Mouse (Mus musculus) heart, embryonic 16.5 days (tissue): ENCODE data around the gene Cyth2. TPM values are rescaled to one million over a fixed set of nuclear protein-coding genes. Genes with fewer than 3 reads are reported as not detected.
A peak's percentile ranks its signal among the peaks of the same experiment; 100 is the strongest.

Source experiments
- ATAC-seq: fragments of 200-750 bp; cut with Nextera tagmentation; replicated peaks from 2 replicates; pipeline ENCODE4 v1.8.0; 2017; ENCODE audit warnings: moderate number of reproducible peaks; ENCODE audit not compliant: insufficient read depth, low FRiP score; ENCODE audit errors: extremely low read depth
- H3K27ac ChIP-seq: fragments of 300-500 bp; sonication (generic); 2 replicates; pipeline ENCODE4 v1.5.1; 2014; ENCODE audit warnings: mild to moderate bottlenecking, low read length, control low read depth, moderate library complexity
- H3K27me3 ChIP-seq: fragments of 300-500 bp; sonication (generic); 2 replicates; pipeline ENCODE4 v1.6.1; 2014; ENCODE audit warnings: low read length, mixed read lengths; ENCODE audit not compliant: control insufficient read depth, insufficient read depth
- H3K36me3 ChIP-seq: fragments of 300-500 bp; sonication (generic); 2 replicates; pipeline ENCODE4 v1.6.1; 2014; ENCODE audit not compliant: control insufficient read depth, insufficient read depth
- H3K4me1 ChIP-seq: fragments of 300-500 bp; sonication (generic); 2 replicates; pipeline ENCODE4 v1.6.1; 2014; ENCODE audit warnings: low read length, mixed read lengths; ENCODE audit not compliant: control insufficient read depth, insufficient read depth
- H3K4me2 ChIP-seq: fragments of 300-500 bp; sonication (generic); 2 replicates; pipeline ENCODE4 v1.6.1; 2014; ENCODE audit warnings: low read depth, mild to moderate bottlenecking, control low read depth, low read length
- H3K4me3 ChIP-seq: fragments of 300-500 bp; sonication (generic); 2 replicates; pipeline ENCODE4 v1.5.1; 2014; ENCODE audit warnings: mild to moderate bottlenecking, control low read depth, low read length
- H3K9ac ChIP-seq: fragments of 300-500 bp; sonication (generic); 2 replicates; pipeline ENCODE4 v1.6.1; 2014; ENCODE audit warnings: low read length, control low read depth
- H3K9me3 ChIP-seq: fragments of 300-500 bp; sonication (generic); replicated peaks from 2 replicates; pipeline ENCODE4 v1.6.1; 2016; ENCODE audit warnings: low read length; ENCODE audit not compliant: control insufficient read depth
- WGBS: fragments of 180-500 bp; shearing (Covaris S2); extraction: QIAGEN DNeasy Blood & Tissue Kit; methylation state at CpG from one replicate; pipeline ENCODE4 v1.1.7; 2014; 5-methylcytosine and 5-hydroxymethylcytosine counted together
- polyA plus RNA-seq: library from polyadenylated mRNA; unstranded; fragments of >200 nt; fragmentation: Nextera tagmentation; extraction: Ambion mirVana; gene quantifications from 2 replicates; pipeline ENCODE4 v1.2.1, GENCODE M21; 2015

Gene Cyth2
- polyA plus RNA-seq, 1 experiment from 2014 or later, result 90.8 TPM

DNA sequence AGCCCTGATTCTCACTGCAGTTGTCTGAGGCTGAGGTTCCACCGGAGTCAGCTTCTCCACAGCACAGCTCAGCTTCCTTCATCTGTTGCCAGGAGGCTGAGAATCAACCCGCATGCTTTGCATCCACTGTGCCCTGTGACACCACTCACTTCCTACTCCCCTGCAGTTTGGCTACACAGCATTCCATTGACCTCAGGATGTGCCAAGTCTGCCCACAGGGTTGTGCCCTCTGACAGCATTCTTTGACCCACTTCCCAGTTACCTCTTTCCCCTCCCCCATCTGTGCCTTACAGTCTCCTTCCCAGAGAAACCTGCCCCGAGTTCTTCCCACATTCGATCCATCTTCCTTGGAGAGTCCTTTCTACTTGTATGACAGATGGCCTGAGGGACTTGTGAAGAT is 32.1 kb downstream of the Cyth2 start:
- Histone ChIP-seq H3K9me3 (no peaks in the 10 kb centered on the region), H3K4me1 (peaks cover 8% of the 10 kb centered on the region), H3K4me2 (no peak overlapping the region), H3K9ac (no peak overlapping the region), H3K27ac (no peak overlapping the region), H3K4me3 (no peak overlapping the region), H3K36me3 (no peaks in the 10 kb centered on the region), H3K27me3 (peaks cover 38% of the 10 kb centered on the region)
- WGBS, result 46% methylated on average over 4 of the region's 4 CpGs
- ATAC-seq, result no peak

DNA sequence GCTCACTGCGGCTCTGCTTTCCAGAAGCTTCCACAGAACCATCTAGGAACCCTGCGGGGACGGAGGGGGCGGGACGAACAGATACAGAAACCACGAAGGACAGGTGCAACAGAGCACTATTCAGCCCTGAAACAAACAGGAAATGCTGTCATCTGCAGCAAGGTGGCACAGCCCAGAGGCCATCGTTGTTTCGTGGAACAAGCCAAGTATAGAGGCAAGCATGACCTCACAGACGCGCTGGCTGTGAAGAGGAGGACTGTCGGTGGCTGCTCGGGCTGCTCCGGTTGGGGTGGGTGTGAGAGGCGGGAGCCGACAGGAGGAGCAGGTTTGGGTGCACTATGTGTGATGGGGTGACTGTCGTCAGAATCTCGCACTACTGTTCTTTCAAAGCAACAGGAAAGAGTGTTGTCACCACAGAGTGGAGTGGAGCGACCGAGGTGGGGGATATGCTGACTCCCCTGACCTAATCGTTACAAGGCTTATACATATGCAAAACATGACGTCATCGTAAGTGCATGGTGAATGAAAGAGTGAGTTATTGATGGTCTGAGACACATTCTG is 35.2 kb downstream of the Cyth2 start:
- Histone ChIP-seq H3K4me1 (peaks cover 5% of the 10 kb centered on the region), H3K27ac (no peak overlapping the region), H3K36me3 (no peaks in the 10 kb centered on the region), H3K4me2 (peak overlapping the region; percentile 43), H3K4me3 (peak overlapping the region; percentile 2; the same call in 1 of the 2 replicates), H3K27me3 (peaks cover 10% of the 10 kb centered on the region), H3K9me3 (no peaks in the 10 kb centered on the region), H3K9ac (peak overlapping the region; percentile 10; the same call in 1 of the 2 replicates)
- WGBS, result 15% methylated on average over 22 of the region's 22 CpGs
- peak; percentile 29 for ATAC-seq

- ATAC-seq, result no peak
- Histone ChIP-seq H3K9me3 (no peaks in the 10 kb centered on the region), H3K27me3 (0 out of 2 replicates have a peak, but pooled peaks cover 3% of the 10 kb centered on the region), H3K9ac (no peak overlapping the region), H3K4me3 (no peak overlapping the region), H3K4me2 (no peak overlapping the region), H3K36me3 (no peaks in the 10 kb centered on the region), H3K4me1 (no peaks in the 10 kb centered on the region), H3K27ac (no peak overlapping the region)
- 51% methylated on average over 7 of the region's 7 CpGs for WGBS
These were observed 39.1 kb downstream of the Cyth2 start for GRCm38 (mm10) chr7:45775237-45775636.

- Histone ChIP-seq H3K4me2 (no peak overlapping the region), H3K27ac (no peak overlapping the region), H3K9ac (no peak overlapping the region), H3K4me1 (no peaks in the 10 kb centered on the region), H3K9me3 (peaks cover 4% of the 10 kb centered on the region; the same call in 1 of the 2 replicates), H3K27me3 (0 out of 2 replicates have a peak, but pooled peaks cover 3% of the 10 kb centered on the region), H3K4me3 (no peak overlapping the region), H3K36me3 (no peaks in the 10 kb centered on the region)
- WGBS, result 65% methylated on average over 4 of the region's 4 CpGs
- ATAC-seq, result no peak
These were observed 43.3 kb downstream of the Cyth2 start for GRCm38 (mm10) chr7:45771101-45771500.

- Histone ChIP-seq H3K9ac (no peak overlapping the region), H3K27ac (no peak overlapping the region), H3K36me3 (no peaks in the 10 kb centered on the region), H3K4me2 (no peak overlapping the region), H3K27me3 (0 out of 2 replicates have a peak, but pooled peaks cover 3% of the 10 kb centered on the region), H3K4me1 (no peaks in the 10 kb centered on the region), H3K4me3 (no peak overlapping the region), H3K9me3 (peaks cover 4% of the 10 kb centered on the region; the same call in 1 of the 2 replicates)
- WGBS, result 57% methylated on average over 8 of the region's 8 CpGs
- no peak for ATAC-seq
These were observed 43.8 kb downstream of the Cyth2 start for GRCm38 (mm10) chr7:45770427-45771082.

DNA sequence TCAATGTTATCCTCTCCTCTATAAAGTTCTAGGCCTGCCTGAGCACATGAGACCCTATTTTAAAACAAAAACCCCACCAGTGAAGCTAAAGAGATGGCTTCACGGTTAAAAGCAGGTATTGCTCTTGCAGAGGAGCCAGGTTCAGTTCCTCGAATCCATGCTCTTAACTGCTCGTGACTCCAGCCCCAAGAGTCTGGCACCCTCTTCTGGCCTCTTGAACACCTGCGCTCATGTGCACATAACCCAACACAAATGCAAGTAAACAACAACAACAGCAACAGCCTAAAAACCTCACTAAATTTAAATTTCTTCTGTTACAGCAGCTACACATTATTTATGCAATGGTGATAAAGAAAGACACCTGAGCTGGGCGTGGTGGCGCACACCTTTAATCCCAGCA is 46.9 kb downstream of the Cyth2 start:
- Histone ChIP-seq H3K27me3 (no peaks in the 10 kb centered on the region), H3K36me3 (no peaks in the 10 kb centered on the region), H3K27ac (no peak overlapping the region), H3K9me3 (peaks cover 4% of the 10 kb centered on the region; the same call in 1 of the 2 replicates), H3K9ac (no peak overlapping the region), H3K4me2 (no peak overlapping the region), H3K4me3 (no peak overlapping the region), H3K4me1 (no peaks in the 10 kb centered on the region)
- ATAC-seq, result no peak
- WGBS, result 90% methylated on average over 6 of the region's 6 CpGs

DNA sequence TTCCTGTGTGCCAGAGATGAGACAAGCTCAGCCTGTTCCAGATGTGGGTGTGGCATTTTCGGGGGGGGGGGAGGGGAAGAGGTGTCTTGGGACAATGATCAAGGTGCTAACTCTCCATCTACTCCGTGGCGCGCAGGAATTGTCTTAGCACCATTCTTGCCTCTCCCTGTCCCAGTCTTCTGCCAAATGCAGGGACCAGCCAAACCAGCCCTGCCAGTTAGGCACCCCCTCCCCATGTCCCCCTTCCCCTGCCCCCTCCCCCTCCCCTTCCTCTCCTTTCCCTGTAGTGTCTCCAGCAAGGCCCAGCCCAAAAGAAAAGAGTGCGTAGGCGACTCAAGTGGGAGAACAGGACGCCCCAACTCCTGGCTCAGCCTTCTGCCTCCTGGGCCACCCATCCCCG is 47.6 kb downstream of the Cyth2 start:
- Histone ChIP-seq H3K27me3 (no peaks in the 10 kb centered on the region), H3K9ac (no peak overlapping the region), H3K27ac (no peak overlapping the region), H3K4me1 (no peaks in the 10 kb centered on the region), H3K4me3 (no peak overlapping the region), H3K36me3 (no peaks in the 10 kb centered on the region), H3K9me3 (peaks cover 4% of the 10 kb centered on the region; the same call in 1 of the 2 replicates), H3K4me2 (no peak overlapping the region)
- ATAC-seq, result no peak
- WGBS, result 46% methylated on average over 6 of the region's 8 CpGs

GRCm38 (mm10) chr7:45765995-45766394 is 48.4 kb downstream of the Cyth2 start:
- no peaks in the 10 kb centered on the region for H3K36me3 ChIP-seq
- H3K27ac ChIP-seq, result no peak overlapping the region
- no peak overlapping the region for H3K4me2 ChIP-seq
- no peaks in the 10 kb centered on the region for H3K27me3 ChIP-seq
- H3K4me3 ChIP-seq, result no peak overlapping the region
- no peaks in the 10 kb centered on the region for H3K4me1 ChIP-seq
- no peak overlapping the region for H3K9ac ChIP-seq
- no peak for ATAC-seq
- WGBS, result 45% methylated on average over 8 of the region's 8 CpGs
- peaks cover 4% of the 10 kb centered on the region; the same call in 1 of the 2 replicates for H3K9me3 ChIP-seq

- ATAC-seq, result no peak
- no peaks in the 10 kb centered on the region for H3K9me3 ChIP-seq
- 65% methylated on average over 5 of the region's 5 CpGs for WGBS
These were observed 54.2 kb downstream of the Cyth2 start for GRCm38 (mm10) chr7:45760151-45760550.

More at GRCm38 (mm10) chr7:45760151-45760550, 54.2 kb downstream of the Cyth2 start:
- Histone ChIP-seq H3K9ac (no peak overlapping the region), H3K27ac (no peak overlapping the region), H3K4me1 (no peaks in the 10 kb centered on the region), H3K4me3 (no peak overlapping the region), H3K36me3 (no peaks in the 10 kb centered on the region), H3K27me3 (peaks cover 26% of the 10 kb centered on the region), H3K4me2 (no peak overlapping the region)
